Mouse (Mus musculus): ENCODE results near the gene Ptprt. TPM values are rescaled to one million over a fixed set of nuclear protein-coding genes. Genes with fewer than 3 reads are reported as not detected.

Gene Ptprt
- polyA plus RNA-seq, 1 experiment, result 0.05 TPM

GRCm38 (mm10) chr2:161511101-161511759, 1149.7 kb downstream of the Ptprt start:
- no peak for TF ChIP-seq POLR2A (IDR thresholded peaks at IDR 0.05; ENCODE audit: low read depth, low read length)
- no peak for TF ChIP-seq CTCF (conservative IDR thresholded peaks at IDR 0.05; ENCODE audit: insufficient read depth, insufficient read length, low read depth, low read length)

DNA sequence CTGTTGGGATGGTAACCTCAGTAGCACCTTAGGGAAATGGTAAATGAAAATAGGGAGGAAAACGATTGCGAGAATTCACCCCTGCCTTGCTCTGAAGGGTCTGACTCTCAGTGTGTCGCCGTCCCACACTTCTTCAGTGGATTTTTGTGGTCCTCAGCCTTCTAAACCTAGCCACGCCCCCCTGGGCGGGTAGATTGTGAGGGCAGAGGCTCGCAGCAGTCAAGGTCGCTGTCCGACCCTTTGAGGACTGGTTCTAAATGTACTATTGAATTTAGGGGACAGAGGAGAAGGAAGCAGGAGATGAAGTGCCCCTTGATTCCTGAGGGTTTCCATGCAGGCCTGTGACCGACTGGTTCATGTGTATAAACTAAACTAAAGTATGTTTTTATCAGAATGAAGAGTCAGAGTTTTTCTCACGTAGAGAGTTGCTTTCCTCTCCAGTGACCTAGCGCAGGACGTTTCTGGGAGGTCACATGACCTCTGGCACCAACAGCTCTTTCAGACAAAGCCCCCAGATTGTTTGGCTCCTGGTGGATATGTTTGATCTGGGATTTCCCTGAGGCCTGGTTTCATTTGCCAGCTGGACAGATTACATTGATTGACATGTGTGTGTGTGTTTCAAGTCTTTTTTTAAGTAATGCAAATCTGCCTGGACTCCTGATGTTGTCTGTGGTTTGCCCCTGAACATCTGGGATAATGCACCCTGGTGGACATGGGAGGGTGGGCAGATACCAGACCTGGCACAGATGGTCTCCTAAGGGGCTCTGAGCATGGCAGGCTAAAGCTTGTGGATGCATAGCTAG, 1161.6 kb downstream of the Ptprt start:
- no peaks in the 10 kb centered on the region for H3K27me3 ChIP-seq (replicated peaks; ENCODE audit: control insufficient read depth, insufficient read depth, low read length)
- no peak overlapping the region for H3K4me3 ChIP-seq (ENCODE audit: insufficient read depth, low read depth, low read length)
- no peak for DNase-seq
- no peaks in the 10 kb centered on the region for H3K36me3 ChIP-seq (ENCODE audit: control insufficient read depth, insufficient read depth, low read length)
- no peaks in the 10 kb centered on the region for H3K4me1 ChIP-seq (ENCODE audit: control insufficient read depth, insufficient read depth, low read length)
- WGBS, result 15% methylated on average over 13 of the region's 13 CpGs
- TF ChIP-seq POLR2A (IDR thresholded peaks at IDR 0.05; ENCODE audit: low read depth, low read length), result no peak
- TF ChIP-seq CTCF (conservative IDR thresholded peaks at IDR 0.05; ENCODE audit: insufficient read depth, insufficient read length, low read depth, low read length), result no peak
- H3K27ac ChIP-seq (ENCODE audit: insufficient read depth, low read depth, low read length), result no peak overlapping the region

More at GRCm38 (mm10) chr2:161511101-161511759, 1149.7 kb downstream of the Ptprt start:
- DNase-seq, result no peak
- H3K36me3 ChIP-seq (ENCODE audit: control insufficient read depth, insufficient read depth, low read length), result no peaks in the 10 kb centered on the region
- H3K27ac ChIP-seq (ENCODE audit: insufficient read depth, low read depth, low read length), result peak overlapping the region; percentile 45; the same call in 1 of the 2 replicates
- peak overlapping the region; percentile 63 for H3K4me3 ChIP-seq (ENCODE audit: insufficient read depth, low read depth, low read length)
- H3K27me3 ChIP-seq (replicated peaks; ENCODE audit: control insufficient read depth, insufficient read depth, low read length), result no peaks in the 10 kb centered on the region; the same call in 1 of the 2 replicates
- 13% methylated on average over 8 of the region's 8 CpGs for WGBS
- no peaks in the 10 kb centered on the region for H3K4me1 ChIP-seq (ENCODE audit: control insufficient read depth, insufficient read depth, low read length)

DNA sequence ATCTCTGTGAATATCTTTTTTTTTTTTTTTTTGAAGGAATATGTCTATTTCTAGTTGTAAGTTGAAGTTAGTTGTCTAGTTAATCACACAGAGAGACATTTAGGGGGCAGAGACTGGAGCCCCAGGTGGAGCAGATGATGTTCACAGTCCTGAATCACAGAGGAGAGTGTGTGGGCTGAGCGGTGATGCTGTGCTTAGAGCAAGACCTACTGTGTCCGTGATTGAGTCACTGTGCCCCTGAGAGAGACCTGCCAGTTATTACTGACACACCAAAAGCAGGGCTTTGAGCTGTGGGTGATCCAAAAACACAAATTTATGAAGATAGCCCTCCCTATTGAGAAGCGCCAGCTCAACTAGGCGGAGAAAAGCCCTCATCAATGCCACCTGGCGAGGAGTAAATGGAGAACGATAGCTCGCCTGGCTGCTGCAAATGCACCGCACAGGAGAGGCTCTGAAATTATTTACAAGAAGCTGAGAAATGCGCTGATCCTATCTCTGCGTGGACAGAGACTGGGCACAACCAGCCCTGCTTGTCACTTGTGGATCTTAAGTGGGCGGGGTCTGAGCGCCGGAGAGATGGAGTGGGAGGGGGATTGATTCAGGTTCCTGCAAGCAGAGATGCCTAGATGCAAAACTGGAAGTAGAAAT, 1162.4 kb downstream of the Ptprt start:
- 20% methylated on average over 13 of the region's 13 CpGs for WGBS
- DNase-seq, result no peak
- Histone ChIP-seq H3K4me1 (ENCODE audit: control insufficient read depth, insufficient read depth, low read length) (no peaks in the 10 kb centered on the region), H3K4me3 (ENCODE audit: insufficient read depth, low read depth, low read length) (no peak overlapping the region), H3K27ac (ENCODE audit: insufficient read depth, low read depth, low read length) (no peak overlapping the region), H3K36me3 (ENCODE audit: control insufficient read depth, insufficient read depth, low read length) (no peaks in the 10 kb centered on the region), H3K27me3 (replicated peaks; ENCODE audit: control insufficient read depth, insufficient read depth, low read length) (no peaks in the 10 kb centered on the region)
- TF ChIP-seq CTCF (conservative IDR thresholded peaks at IDR 0.05; ENCODE audit: insufficient read depth, insufficient read length, low read depth, low read length), result no peak
- no peak for TF ChIP-seq POLR2A (IDR thresholded peaks at IDR 0.05; ENCODE audit: low read depth, low read length)

GRCm38 (mm10) chr2:161481741-161482140, 1179.2 kb downstream of the Ptprt start:
- 46% methylated on average over 1 of the region's 1 CpGs for WGBS
- TF ChIP-seq CTCF (conservative IDR thresholded peaks at IDR 0.05; ENCODE audit: insufficient read depth, insufficient read length, low read depth, low read length) (no peak), POLR2A (IDR thresholded peaks at IDR 0.05; ENCODE audit: low read depth, low read length) (no peak)
- Histone ChIP-seq H3K4me3 (ENCODE audit: insufficient read depth, low read depth, low read length) (no peak overlapping the region), H3K27me3 (replicated peaks; ENCODE audit: control insufficient read depth, insufficient read depth, low read length) (no peaks in the 10 kb centered on the region), H3K4me1 (ENCODE audit: control insufficient read depth, insufficient read depth, low read length) (no peaks in the 10 kb centered on the region), H3K36me3 (ENCODE audit: control insufficient read depth, insufficient read depth, low read length) (no peaks in the 10 kb centered on the region), H3K27ac (ENCODE audit: insufficient read depth, low read depth, low read length) (no peak overlapping the region)
- no peak for DNase-seq

DNA sequence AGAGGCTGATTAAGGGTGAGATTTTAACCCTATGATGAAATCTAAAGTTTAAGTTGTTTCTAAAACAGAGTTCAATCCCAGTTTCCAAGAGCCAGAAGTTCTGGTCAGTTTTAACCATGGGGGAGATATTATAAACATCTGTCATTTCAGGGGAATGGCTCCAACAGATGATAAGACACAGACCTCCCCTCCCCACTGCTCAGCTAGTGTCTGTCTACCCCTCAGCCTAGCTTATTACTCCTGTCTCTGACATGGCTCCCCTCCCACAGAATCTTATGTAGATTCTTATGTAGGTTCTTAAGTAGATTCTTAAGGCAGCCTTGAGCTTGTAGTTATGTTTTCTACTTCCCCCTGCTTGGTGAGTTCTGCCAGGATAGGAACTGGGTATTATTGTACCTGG, 1180.5 kb downstream of the Ptprt start:
- Histone ChIP-seq H3K27me3 (replicated peaks; ENCODE audit: control insufficient read depth, insufficient read depth, low read length) (no peaks in the 10 kb centered on the region), H3K27ac (ENCODE audit: insufficient read depth, low read depth, low read length) (no peak overlapping the region), H3K4me1 (ENCODE audit: control insufficient read depth, insufficient read depth, low read length) (no peaks in the 10 kb centered on the region), H3K4me3 (ENCODE audit: insufficient read depth, low read depth, low read length) (no peak overlapping the region), H3K36me3 (ENCODE audit: control insufficient read depth, insufficient read depth, low read length) (no peaks in the 10 kb centered on the region)
- DNase-seq, result no peak
- TF ChIP-seq CTCF (conservative IDR thresholded peaks at IDR 0.05; ENCODE audit: insufficient read depth, insufficient read length, low read depth, low read length), result no peak
- no peak for TF ChIP-seq POLR2A (IDR thresholded peaks at IDR 0.05; ENCODE audit: low read depth, low read length)

Data from kidney, adult 2 months (tissue).